In genomic region chr11:109919480-109919879, GRCm38 (mm10) we compare ENCODE assay signal across 19 mouse cellular contexts.
"Had no signal": no experiment of that assay in that cellular context is flagged by ENCODE, and none has a peak within 500 bp of the region (broad histone marks: within the 10 kb centered on the region; RNA-seq: fewer than 3 reads in every experiment).

No protein-coding gene starts in this region.

- H3K4me2 ChIP-seq: lung, embryonic 14.5 days; midbrain, embryonic 12.5 days; neural tube, embryonic 13.5 days; neural tube, embryonic 15.5 days; stomach, embryonic 15.5 days had no signal

- H3K9me3 ChIP-seq: midbrain, embryonic 10.5 days; midbrain, embryonic 12.5 days; neural tube, embryonic 13.5 days; neural tube, embryonic 15.5 days; stomach, embryonic 15.5 days had no signal

- H3K27ac ChIP-seq: midbrain, embryonic 10.5 days; midbrain, embryonic 12.5 days; neural tube, embryonic 13.5 days; neural tube, embryonic 15.5 days; stomach, embryonic 15.5 days; stomach, postnatal 0 days had no signal

- DNase-seq: lung, adult 18-20 months; lung, embryonic 14.5 days; lung, postnatal 10 days; lung, postnatal 4 days; midbrain, embryonic 14.5 days; retina, postnatal 1 day; right cerebral cortex, adult 18-20 months; right cerebral cortex, postnatal 25 days; right cerebral cortex, postnatal 4 days; thymus, adult 2 months; thymus, postnatal 14 days; thymus, postnatal 36 days had no signal

- H3K9ac ChIP-seq: lung, embryonic 14.5 days; midbrain, embryonic 12.5 days; neural tube, embryonic 13.5 days; neural tube, embryonic 15.5 days; stomach, embryonic 15.5 days had no signal

- H3K4me1 ChIP-seq: midbrain, embryonic 10.5 days; midbrain, embryonic 12.5 days; neural tube, embryonic 13.5 days; neural tube, embryonic 15.5 days; stomach, embryonic 15.5 days had no signal

- H3K36me3 ChIP-seq: midbrain, embryonic 10.5 days; midbrain, embryonic 12.5 days; neural tube, embryonic 13.5 days; neural tube, embryonic 15.5 days; stomach, embryonic 15.5 days had no signal

- H3K4me3 ChIP-seq: midbrain, embryonic 10.5 days; midbrain, embryonic 12.5 days; myocyte; neural tube, embryonic 13.5 days; neural tube, embryonic 15.5 days; stomach, embryonic 15.5 days had no signal

- H3K27me3 ChIP-seq: midbrain, embryonic 12.5 days; neural tube, embryonic 13.5 days; neural tube, embryonic 15.5 days; stomach, embryonic 15.5 days had no signal
